Mouse (Mus musculus): ENCODE results near the gene Osbpl3. TPM values are rescaled to one million over a fixed set of nuclear protein-coding genes. Genes with fewer than 3 reads are reported as not detected.

Gene Osbpl3
- total RNA-seq, 2 experiments from 2014 or later, result 8.9 to 9.1 TPM

DNA sequence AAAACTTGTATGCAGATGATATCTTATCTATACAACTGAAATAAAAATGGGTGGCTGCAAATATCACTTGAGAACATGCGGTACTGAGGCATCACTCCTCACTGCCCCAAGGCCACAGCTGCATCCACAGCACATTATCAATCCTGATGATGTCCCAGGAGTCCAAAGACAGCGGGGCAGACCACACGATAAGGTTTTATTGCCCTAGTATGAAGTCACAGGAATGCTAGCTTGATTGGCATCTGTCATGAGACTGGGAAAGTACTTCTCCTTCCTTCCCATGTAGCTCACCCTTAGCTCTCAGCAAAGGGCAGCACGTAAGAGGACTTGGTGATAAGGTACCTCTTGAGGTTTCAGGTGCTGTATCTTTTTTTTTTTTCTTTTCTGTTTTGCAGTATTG, 211.9 kb downstream of the Osbpl3 start:
- no peak for ATAC-seq (replicated peaks; ENCODE audit: poor library complexity, severe bottlenecking)

Other genes with a start within 250 kb of the Osbpl3 start
- 4.4 and 7.4 TPM in 2 replicates for gene Gsdme, start 192.3 kb downstream of the Osbpl3 start, total RNA-seq (2014; fragmentation: Nextera tagmentation)
- 6.4 and 11.0 TPM in 2 replicates for gene Gsdme, start 192.3 kb downstream of the Osbpl3 start, total RNA-seq (2017)
- gene Cycs, start 110.3 kb upstream of the Osbpl3 start, total RNA-seq (2014; fragmentation: Nextera tagmentation), result 107 and 124 TPM in 2 replicates
- 136 and 163 TPM in 2 replicates for gene Cycs, start 110.3 kb upstream of the Osbpl3 start, total RNA-seq (2017)
- gene 4921507P07Rik, start 140.4 kb upstream of the Osbpl3 start, total RNA-seq (2014; fragmentation: Nextera tagmentation), result 1.6 and 4.6 TPM in 2 replicates
- 1.1 and 2.1 TPM in 2 replicates for gene 4921507P07Rik, start 140.4 kb upstream of the Osbpl3 start, total RNA-seq (2017)
- not detected in 2 replicates for gene Npvf, start 198.2 kb upstream of the Osbpl3 start, total RNA-seq (2014; fragmentation: Nextera tagmentation)
- not detected in 2 replicates for gene Npvf, start 198.2 kb upstream of the Osbpl3 start, total RNA-seq (2017)

Data from granulocyte monocyte progenitor cell, adult 5-6 weeks (primary cell).